Mouse (Mus musculus): ENCODE data around the gene Ddn.

- TF ChIP-seq CTCF (IDR thresholded peaks at IDR 0.05; ENCODE audit: low read depth): no peak
- TF ChIP-seq EP300 (IDR thresholded peaks at IDR 0.05; ENCODE audit: low read depth): no peak
These were observed 41.0 kb downstream of the Ddn start for GRCm38 (mm10) chr15:98768259-98768658.

Measured in liver, postnatal 0 days (tissue).